Mouse (Mus musculus) cerebellum, adult 2 months (tissue): ENCODE results near the gene Mknk1.

Experiments used
- CTCF ChIP-seq: fragments of 200-500 bp; IDR thresholded peaks from 2 replicates; pipeline ENCODE4 v1.5.1; 2011; ENCODE audit warnings: low read depth, mild to moderate bottlenecking, control low read depth, low read length, moderate library complexity, borderline replicate concordance; ENCODE audit not compliant: insufficient read depth
- POLR2A ChIP-seq: fragments of 200-500 bp; IDR thresholded peaks from 2 replicates; pipeline ENCODE4 v1.6.1; 2011; ENCODE audit warnings: low read length, control low read depth, borderline replicate concordance; ENCODE audit not compliant: insufficient read depth

DNA sequence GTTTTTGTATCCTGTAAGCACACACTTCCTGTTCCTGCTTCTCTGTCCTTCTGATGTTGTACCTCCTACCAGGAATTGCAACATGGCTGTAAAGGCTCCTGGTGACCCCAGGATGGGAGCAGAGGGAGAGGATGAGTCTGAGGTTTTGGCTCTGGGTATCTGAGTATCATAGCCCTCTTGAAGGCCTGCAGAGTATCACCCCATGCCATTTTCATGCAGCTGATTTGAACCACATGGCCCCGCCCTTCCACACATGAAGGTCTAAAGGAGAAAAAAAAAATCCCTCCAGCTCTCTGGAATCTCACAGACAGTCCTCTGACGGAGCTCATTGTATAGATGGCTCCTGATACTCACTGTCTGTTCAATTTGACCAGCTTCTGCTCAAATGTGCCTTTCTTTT, 11.1 kb downstream of the Mknk1 start:
- TF ChIP-seq POLR2A (no peak), CTCF (no peak)
